Mouse (Mus musculus): Measurements from ENCODE around the gene Fam3b.

GRCm38 (mm10) chr16:97497682-97498081 lies 16.9 kb downstream of the Fam3b start:
- no peak for TF ChIP-seq CTCF (IDR thresholded peaks at IDR 0.05 in 2 of 3, conservative IDR thresholded peaks at IDR 0.05 in 1 of 3; ENCODE audit: control insufficient read depth in 1 of 3, insufficient read depth in 1 of 3, low read depth in 2 of 3, low read length in 3 of 3, poor library complexity in 1 of 3, severe bottlenecking in 1 of 3)
- no peak for TF ChIP-seq MXI1 (IDR thresholded peaks at IDR 0.05; ENCODE audit: low read depth, low read length)
- TF ChIP-seq ELF1 (IDR thresholded peaks at IDR 0.05; ENCODE audit: low read depth, low read length): no peak
- TF ChIP-seq KAT2A (conservative IDR thresholded peaks at IDR 0.05; ENCODE audit: low read depth, low read length): no peak
- no peak for TF ChIP-seq TCF12 (IDR thresholded peaks at IDR 0.05; ENCODE audit: low read depth, low read length)
- TF ChIP-seq HCFC1 (IDR thresholded peaks at IDR 0.05; ENCODE audit: low read depth, low read length): no peak
- no peak for TF ChIP-seq RAD21 (IDR thresholded peaks at IDR 0.05; ENCODE audit: low read depth, low read length)
- no peak for TF ChIP-seq POLR2A (IDR thresholded peaks at IDR 0.05; ENCODE audit: control insufficient read depth in 1 of 2, insufficient read depth in 1 of 2, low read depth in 1 of 2, low read length in 2 of 2, poor library complexity in 1 of 2)
- no peak for TF ChIP-seq USF2 (IDR thresholded peaks at IDR 0.05; ENCODE audit: borderline replicate concordance in 1 of 2, insufficient read depth in 1 of 2, low read depth in 1 of 2, low read length in 2 of 2)
- no peak for TF ChIP-seq GATA1 (IDR thresholded peaks at IDR 0.05; ENCODE audit: low read depth, low read length)
- no peak for TF ChIP-seq USF1 (IDR thresholded peaks at IDR 0.05; ENCODE audit: low read depth, low read length)
- TF ChIP-seq ZMIZ1 (IDR thresholded peaks at IDR 0.05; ENCODE audit: low read depth, low read length): no peak
- TF ChIP-seq BHLHE40 (IDR thresholded peaks at IDR 0.05; ENCODE audit: borderline replicate concordance, low read depth, low read length): no peak
- TF ChIP-seq ZNF384 (IDR thresholded peaks at IDR 0.05; ENCODE audit: low read depth, low read length): no peak
